Mouse (Mus musculus) bone marrow macrophage, adult 2 months (primary cell): ENCODE measurements at regions not wholly inside any gene's neighbourhood (a gene's known extent, or its start where the extent isn't known, plus 50 kb on each side); places are given as distances from the start of the nearest gene placed in this dataset.

Experiments used
- H3K27ac ChIP-seq: 2 replicates; pipeline ENCODE4 v1.5.1; 2012; ENCODE audit warnings: low read depth, low read length; ENCODE audit not compliant: insufficient read depth
- H3K4me1 ChIP-seq: 2 replicates; pipeline ENCODE4 v1.6.1; 2012; ENCODE audit warnings: low read length; ENCODE audit not compliant: control insufficient read depth, insufficient read depth
- H3K4me3 ChIP-seq: 2 replicates; pipeline ENCODE4 v1.5.1; 2012; ENCODE audit warnings: mild to moderate bottlenecking, low read length, moderate library complexity; ENCODE audit not compliant: insufficient read depth
- CTCF ChIP-seq: IDR thresholded peaks from 2 replicates; pipeline ENCODE4 v1.5.1; 2012; ENCODE audit warnings: low read depth, mild to moderate bottlenecking, low read length, moderate library complexity
- POLR2A ChIP-seq: IDR thresholded peaks from 2 replicates; pipeline ENCODE4 v1.6.1; 2012; ENCODE audit warnings: mild to moderate bottlenecking, low read depth, low read length, borderline replicate concordance

DNA sequence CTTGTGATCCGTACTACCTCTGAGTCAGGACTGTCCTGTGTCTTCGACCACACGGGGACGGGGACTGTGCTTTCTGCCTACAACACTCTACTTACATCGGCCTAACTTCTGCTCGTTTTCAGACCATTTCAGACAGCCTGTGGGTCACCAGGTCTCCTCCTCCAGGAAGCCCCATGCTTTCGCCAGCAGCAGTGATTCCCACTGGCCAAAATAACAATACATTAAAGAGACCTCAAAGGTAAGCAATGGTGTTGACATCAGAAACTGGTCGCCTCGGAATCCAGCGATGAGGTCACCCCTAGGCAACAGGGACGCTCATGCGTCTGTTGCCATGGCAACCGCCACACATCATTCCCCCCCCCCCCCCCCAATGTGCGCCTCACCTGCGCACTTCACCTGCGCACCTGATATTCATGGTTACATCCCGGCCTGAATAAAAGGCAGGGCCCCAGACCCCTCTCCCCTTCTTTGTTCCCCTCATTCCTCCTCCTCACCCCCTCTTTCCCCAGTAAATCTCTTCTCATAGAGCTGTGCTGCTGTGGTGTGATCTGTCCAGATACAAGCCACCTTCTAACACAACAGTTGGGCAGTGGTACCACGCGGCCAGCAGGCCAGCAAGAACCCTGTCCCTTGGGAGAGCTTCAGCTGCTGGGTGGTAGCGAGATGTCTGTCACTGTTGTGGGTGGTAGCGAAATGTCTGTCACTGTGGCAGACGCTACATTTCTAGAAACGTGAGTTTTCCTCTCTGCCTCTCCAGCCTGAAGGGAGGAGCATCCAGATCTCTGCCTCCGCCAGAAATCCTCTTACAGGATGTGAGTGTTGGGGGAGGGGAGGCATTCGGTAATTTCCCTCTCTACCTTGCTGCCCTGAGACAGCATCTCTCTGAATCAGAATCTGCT lies 145.0 kb downstream of the Setd4 start:
- no peaks in the 10 kb centered on the region for H3K4me1 ChIP-seq
- TF ChIP-seq POLR2A (no peak), CTCF (no peak)
- H3K4me3 ChIP-seq, result no peak overlapping the region
- H3K27ac ChIP-seq, result no peak overlapping the region

GRCm38 (mm10) chr16:93458011-93458585 lies 145.8 kb downstream of the Setd4 start:
- H3K4me1 ChIP-seq, result no peaks in the 10 kb centered on the region
- no peak overlapping the region for H3K27ac ChIP-seq
- H3K4me3 ChIP-seq, result no peak overlapping the region
- no peak for TF ChIP-seq POLR2A
- no peak for TF ChIP-seq CTCF

- Histone ChIP-seq H3K4me3 (no peak overlapping the region), H3K27ac (no peak overlapping the region), H3K4me1 (no peaks in the 10 kb centered on the region)
- TF ChIP-seq CTCF (no peak), POLR2A (no peak)
These were observed 147.0 kb downstream of the Setd4 start for GRCm38 (mm10) chr16:93456706-93457425.

DNA sequence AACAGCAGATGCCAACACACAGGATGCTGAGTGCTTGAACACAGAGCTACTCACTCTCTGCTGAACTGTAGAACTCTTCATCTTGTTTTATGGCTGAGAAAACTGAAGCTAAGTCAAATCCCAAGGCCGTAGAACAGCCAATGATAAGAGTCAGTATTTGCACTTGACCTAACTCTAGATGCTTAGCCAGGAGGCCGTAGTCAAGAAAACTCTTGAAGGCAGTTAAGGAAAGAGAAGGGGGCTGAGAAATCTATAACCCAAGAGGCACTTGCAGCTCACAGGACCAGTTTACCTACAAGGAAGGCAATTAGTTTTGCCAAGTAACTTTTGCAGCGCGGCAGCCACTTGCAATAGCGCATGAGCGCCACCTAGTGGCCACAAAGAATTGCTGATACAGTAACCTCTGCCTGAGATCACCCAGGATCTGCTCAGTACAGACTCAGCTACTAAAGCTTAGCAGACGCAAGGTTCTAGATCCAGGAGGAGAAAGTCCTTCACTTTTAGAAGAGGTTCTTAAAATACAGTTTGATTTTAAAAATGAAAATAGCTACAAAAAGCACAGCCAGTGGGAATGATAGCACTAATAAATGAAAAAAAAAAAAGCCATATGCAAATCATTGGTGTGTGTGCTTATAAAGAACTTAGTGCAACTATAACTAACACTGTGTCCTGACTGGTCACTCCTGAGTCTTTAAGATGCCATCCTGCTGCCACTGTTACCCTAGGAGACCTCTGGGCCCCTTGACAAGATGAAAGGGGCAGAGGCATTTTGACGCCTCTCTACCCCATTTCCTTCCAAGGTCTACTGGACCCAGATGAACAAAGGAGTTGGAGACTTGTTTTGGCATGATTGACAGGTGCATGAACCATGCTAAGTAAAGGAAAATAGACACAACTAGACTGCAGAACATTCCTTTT lies 149.5 kb downstream of the Setd4 start:
- Histone ChIP-seq H3K4me3 (no peak overlapping the region), H3K4me1 (no peaks in the 10 kb centered on the region), H3K27ac (no peak overlapping the region)
- no peak for TF ChIP-seq POLR2A
- TF ChIP-seq CTCF, result peak; percentile 94

DNA sequence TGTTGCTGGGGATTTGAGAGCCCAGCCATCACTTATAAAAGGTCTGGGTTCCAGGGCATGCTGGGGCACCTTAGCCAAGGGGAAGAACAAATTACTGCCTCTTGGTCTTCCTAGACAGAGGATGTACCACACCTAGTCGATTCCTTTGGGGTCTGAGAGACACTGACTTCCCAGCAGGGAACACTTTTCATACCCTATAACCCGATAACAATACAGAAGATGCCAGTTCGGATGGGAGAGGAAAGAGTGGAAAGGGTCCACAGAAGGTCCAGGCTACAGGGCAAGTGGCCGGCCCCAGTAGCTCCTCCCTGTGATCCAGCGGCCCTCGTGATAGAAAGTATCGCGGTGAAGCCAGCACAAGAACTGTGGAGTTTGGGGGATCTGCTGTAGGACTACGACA lies 150.8 kb downstream of the Setd4 start:
- Histone ChIP-seq H3K4me3 (no peak overlapping the region), H3K4me1 (no peaks in the 10 kb centered on the region), H3K27ac (no peak overlapping the region)
- TF ChIP-seq POLR2A, result no peak
- no peak for TF ChIP-seq CTCF

DNA sequence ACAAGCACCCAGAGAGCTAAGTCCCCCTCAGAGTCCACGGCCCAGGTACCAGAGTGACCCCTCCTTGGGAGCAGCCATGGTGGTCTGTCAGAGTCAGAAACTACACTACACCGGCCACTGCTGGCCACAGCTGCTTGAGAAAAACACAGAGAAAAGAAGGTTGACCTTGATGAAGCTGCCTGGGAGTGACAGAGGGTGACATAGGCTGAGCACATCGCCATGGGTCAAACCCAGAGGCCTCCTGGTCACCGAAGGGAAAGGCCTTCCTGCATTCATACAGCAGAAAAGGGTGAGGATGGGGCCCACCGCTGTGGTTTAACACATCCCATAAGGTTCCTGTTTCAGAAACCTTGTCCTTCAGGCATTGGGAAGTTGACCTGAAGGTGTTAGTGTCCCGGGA lies 153.0 kb downstream of the Setd4 start:
- no peaks in the 10 kb centered on the region for H3K4me1 ChIP-seq
- no peak overlapping the region for H3K4me3 ChIP-seq
- no peak overlapping the region for H3K27ac ChIP-seq
- TF ChIP-seq CTCF (no peak), POLR2A (no peak)

- no peak overlapping the region for H3K4me3 ChIP-seq
- H3K27ac ChIP-seq, result no peak overlapping the region
- TF ChIP-seq POLR2A (no peak), CTCF (no peak)
- H3K4me1 ChIP-seq, result no peaks in the 10 kb centered on the region
These were observed 153.9 kb downstream of the Setd4 start for GRCm38 (mm10) chr16:93449925-93450324.

- H3K27ac ChIP-seq, result no peak overlapping the region
- TF ChIP-seq POLR2A (no peak), CTCF (no peak)
- no peaks in the 10 kb centered on the region for H3K4me1 ChIP-seq
- no peak overlapping the region for H3K4me3 ChIP-seq
These were observed 155.7 kb downstream of the Setd4 start for GRCm38 (mm10) chr16:93448124-93448523.

DNA sequence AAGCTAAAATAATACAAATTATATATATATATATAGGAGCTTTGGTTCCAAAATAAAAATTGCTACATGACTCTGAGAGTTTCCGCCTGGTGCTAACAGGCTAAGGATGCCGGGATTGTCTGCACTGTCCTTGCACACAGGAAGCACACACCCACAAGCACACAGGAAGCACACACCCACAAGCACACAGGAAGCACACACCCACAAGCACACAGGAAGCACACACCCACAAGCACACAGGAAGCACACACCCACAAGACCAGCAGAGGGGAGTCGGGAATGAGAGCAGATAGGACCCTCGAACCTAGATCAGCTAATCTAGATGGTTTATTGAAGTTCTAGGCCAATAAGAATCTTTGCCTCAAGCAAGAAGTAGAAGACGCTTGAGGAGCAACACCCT lies 156.9 kb downstream of the Setd4 start:
- TF ChIP-seq CTCF (no peak), POLR2A (no peak)
- Histone ChIP-seq H3K4me3 (no peak overlapping the region), H3K4me1 (no peaks in the 10 kb centered on the region)

More for the DNA sequence above, 156.9 kb downstream of the Setd4 start:
- H3K27ac ChIP-seq, result no peak overlapping the region
